Mouse (Mus musculus): ENCODE results near the gene Usp50. TPM values are rescaled to one million over a fixed set of nuclear protein-coding genes. Genes with fewer than 3 reads are reported as not detected.

Usp50 gene
- polyA plus RNA-seq, 1 experiment, result 0.11 TPM

- H3K4me3 ChIP-seq (replicated peaks), result peak overlapping the region; percentile 99
Measured at GRCm38 (mm10) chr2:126708361-126708760, 74.9 kb downstream of the Usp50 start.

DNA sequence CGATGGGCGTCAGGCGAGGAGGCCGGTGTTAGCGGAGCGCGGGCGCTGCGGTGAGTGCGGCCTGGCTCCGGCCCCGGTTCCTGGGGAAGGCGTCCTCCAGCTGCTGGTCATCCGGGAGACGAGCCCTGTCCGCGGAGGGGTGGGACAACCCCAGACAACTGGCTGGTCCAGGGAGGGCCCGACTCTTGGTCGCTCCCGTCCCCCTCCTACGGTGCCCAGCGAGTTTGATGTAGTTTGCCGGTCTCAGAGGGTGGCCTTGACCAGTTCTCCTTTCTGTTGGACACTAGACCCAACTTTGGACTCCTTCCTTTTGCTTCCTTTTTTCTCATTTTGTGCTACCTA is 75.9 kb downstream of the Usp50 start:
- H3K9me3 ChIP-seq, result peaks cover 11% of the 10 kb centered on the region
- TF ChIP-seq FLI1 (IDR thresholded peaks at IDR 0.05; ENCODE audit: low read length) (no peak), GATA1 (IDR thresholded peaks at IDR 0.05; ENCODE audit: borderline replicate concordance, low read length) (no peak)
- H3K4me3 ChIP-seq (replicated peaks), result peak overlapping the region; percentile 99
- H3K36me3 ChIP-seq (replicated peaks; ENCODE audit: low read length), result peaks cover 14% of the 10 kb centered on the region
- no peaks in the 10 kb centered on the region for H3K27me3 ChIP-seq (replicated peaks)
- peaks cover 31% of the 10 kb centered on the region for H3K4me1 ChIP-seq

More at GRCm38 (mm10) chr2:126708361-126708760, 74.9 kb downstream of the Usp50 start:
- H3K4me1 ChIP-seq, result peaks cover 32% of the 10 kb centered on the region
- TF ChIP-seq GATA1 (IDR thresholded peaks at IDR 0.05; ENCODE audit: borderline replicate concordance, low read length) (no peak), FLI1 (IDR thresholded peaks at IDR 0.05; ENCODE audit: low read length) (no peak)
- peaks cover 20% of the 10 kb centered on the region for H3K36me3 ChIP-seq (replicated peaks; ENCODE audit: low read length)
- no peaks in the 10 kb centered on the region for H3K27me3 ChIP-seq (replicated peaks)
- peaks cover 2% of the 10 kb centered on the region for H3K9me3 ChIP-seq

DNA sequence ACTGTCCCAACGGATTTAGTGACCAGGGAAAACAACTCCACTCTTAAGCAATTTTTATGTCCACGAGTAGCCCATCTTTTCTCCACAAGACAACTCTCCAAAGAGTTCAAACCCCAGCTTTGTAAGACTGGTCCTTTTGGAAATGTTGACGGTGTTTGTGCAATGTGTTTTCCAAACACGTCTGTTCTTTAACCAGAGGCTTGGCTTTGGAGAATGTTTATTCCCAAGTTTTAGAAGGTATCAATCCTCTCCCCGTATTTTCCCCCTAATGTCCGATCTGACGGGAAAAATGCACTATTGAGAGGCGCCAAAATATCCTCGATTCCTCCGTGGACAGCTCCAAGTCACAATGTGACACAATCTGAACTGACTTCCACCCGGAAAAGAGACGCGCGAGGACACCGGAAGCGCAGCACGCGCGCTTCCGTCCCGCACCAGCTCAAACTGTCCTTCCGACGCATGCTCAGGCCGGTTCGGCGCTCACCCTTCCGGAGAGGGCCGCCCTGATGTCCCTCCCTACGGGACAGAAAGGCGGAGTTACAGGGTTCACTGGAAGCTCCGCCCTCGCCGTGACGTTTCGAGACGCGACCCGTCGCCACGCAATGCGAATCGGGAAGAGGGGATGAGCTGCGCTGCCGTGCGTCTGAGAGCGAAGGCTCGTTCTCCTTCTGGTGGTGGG is 76.4 kb downstream of the Usp50 start, which contains the start of gene Usp8:
Usp8 (plus strand) TSS at position 570 of the 679 bp plus-strand sequence.
- no peaks in the 10 kb centered on the region for H3K27me3 ChIP-seq (replicated peaks)
- peaks cover 10% of the 10 kb centered on the region for H3K36me3 ChIP-seq (replicated peaks; ENCODE audit: low read length)
- peak within 1 kb of the TSS; percentile 99 for H3K4me3 ChIP-seq (replicated peaks)
- peaks cover 26% of the 10 kb centered on the region for H3K4me1 ChIP-seq
- TF ChIP-seq GATA1 (IDR thresholded peaks at IDR 0.05; ENCODE audit: borderline replicate concordance, low read length) (no peak), FLI1 (IDR thresholded peaks at IDR 0.05; ENCODE audit: low read length) (peak; percentile 81)
- peaks cover 16% of the 10 kb centered on the region for H3K9me3 ChIP-seq

DNA sequence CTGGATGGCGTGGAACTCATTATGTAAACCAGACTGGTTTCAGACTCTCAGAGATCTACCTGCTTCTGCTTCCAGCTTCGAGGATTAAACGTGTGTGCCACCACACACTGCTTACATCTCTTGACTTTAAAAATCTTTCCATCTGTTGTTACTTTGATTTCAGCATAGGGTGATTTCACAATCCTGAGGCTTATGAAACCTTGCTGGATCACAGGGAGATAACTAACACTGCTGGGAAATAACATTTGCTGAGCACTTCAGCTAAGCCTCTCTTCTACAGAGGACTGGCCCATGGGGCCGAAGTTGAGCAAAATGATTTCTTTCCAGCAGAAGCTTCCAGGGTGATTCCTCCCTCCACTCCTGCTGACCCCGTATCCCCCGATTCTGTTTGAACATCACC is 88.0 kb downstream of the Usp50 start:
- TF ChIP-seq GATA1 (IDR thresholded peaks at IDR 0.05; ENCODE audit: borderline replicate concordance, low read length) (no peak), FLI1 (IDR thresholded peaks at IDR 0.05; ENCODE audit: low read length) (no peak)
- H3K4me3 ChIP-seq (replicated peaks), result no peak overlapping the region
- H3K27me3 ChIP-seq (replicated peaks), result peaks cover 5% of the 10 kb centered on the region
- H3K9me3 ChIP-seq, result peaks cover 3% of the 10 kb centered on the region; the same call in 1 of the 2 replicates
- no peaks in the 10 kb centered on the region for H3K36me3 ChIP-seq (replicated peaks; ENCODE audit: low read length)
- peaks cover 6% of the 10 kb centered on the region for H3K4me1 ChIP-seq

GRCm38 (mm10) chr2:126691290-126691689 is 92.0 kb downstream of the Usp50 start:
- H3K27me3 ChIP-seq (replicated peaks), result peaks cover 5% of the 10 kb centered on the region
- TF ChIP-seq FLI1 (IDR thresholded peaks at IDR 0.05; ENCODE audit: low read length), result no peak
- no peak for TF ChIP-seq GATA1 (IDR thresholded peaks at IDR 0.05; ENCODE audit: borderline replicate concordance, low read length)
- H3K4me1 ChIP-seq, result peaks cover 6% of the 10 kb centered on the region
- peaks cover 8% of the 10 kb centered on the region for H3K9me3 ChIP-seq
- H3K36me3 ChIP-seq (replicated peaks; ENCODE audit: low read length), result no peaks in the 10 kb centered on the region
- H3K4me3 ChIP-seq (replicated peaks), result no peak overlapping the region

GRCm38 (mm10) chr2:126682937-126683336 is 100.3 kb downstream of the Usp50 start:
- peaks cover 22% of the 10 kb centered on the region for H3K36me3 ChIP-seq (replicated peaks; ENCODE audit: low read length)
- no peaks in the 10 kb centered on the region; the same call in 1 of the 2 replicates for H3K9me3 ChIP-seq
- H3K27me3 ChIP-seq (replicated peaks), result no peaks in the 10 kb centered on the region
- TF ChIP-seq GATA1 (IDR thresholded peaks at IDR 0.05; ENCODE audit: borderline replicate concordance, low read length) (no peak), FLI1 (IDR thresholded peaks at IDR 0.05; ENCODE audit: low read length) (no peak)
- peaks cover 41% of the 10 kb centered on the region for H3K4me1 ChIP-seq
- no peak overlapping the region for H3K4me3 ChIP-seq (replicated peaks)

- Histone ChIP-seq H3K9me3 (no peaks in the 10 kb centered on the region; the same call in 1 of the 2 replicates), H3K27me3 (replicated peaks) (no peaks in the 10 kb centered on the region), H3K36me3 (replicated peaks; ENCODE audit: low read length) (peaks cover 25% of the 10 kb centered on the region), H3K4me3 (replicated peaks) (peak overlapping the region; percentile 84), H3K4me1 (peaks cover 45% of the 10 kb centered on the region)
- TF ChIP-seq GATA1 (IDR thresholded peaks at IDR 0.05; ENCODE audit: borderline replicate concordance, low read length) (no peak), FLI1 (IDR thresholded peaks at IDR 0.05; ENCODE audit: low read length) (no peak)
Measured at GRCm38 (mm10) chr2:126682333-126682732, 100.9 kb downstream of the Usp50 start.

DNA sequence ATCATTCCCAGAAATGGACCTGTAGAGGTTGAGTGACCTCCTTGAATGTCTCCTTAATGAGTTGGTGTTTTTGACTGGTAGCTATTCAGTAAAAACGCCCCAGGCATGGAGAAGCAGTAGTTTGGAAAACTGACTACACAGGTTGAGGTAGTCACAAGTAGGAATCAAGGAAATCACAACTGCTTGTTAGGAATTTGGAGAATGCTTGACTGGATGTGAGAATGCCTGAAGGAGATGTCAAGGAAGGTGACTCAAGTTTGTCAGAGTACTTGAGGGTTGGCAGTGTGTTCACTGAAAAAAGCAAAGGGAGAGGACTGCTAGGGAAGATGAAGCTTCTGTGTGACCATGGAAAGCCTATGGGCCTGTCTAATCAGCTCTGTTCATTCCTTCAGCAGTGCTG is 105.9 kb downstream of the Usp50 start:
- peaks cover 14% of the 10 kb centered on the region for H3K36me3 ChIP-seq (replicated peaks; ENCODE audit: low read length)
- H3K4me1 ChIP-seq, result peaks cover 38% of the 10 kb centered on the region
- H3K4me3 ChIP-seq (replicated peaks), result peak overlapping the region; percentile 3
- no peak for TF ChIP-seq FLI1 (IDR thresholded peaks at IDR 0.05; ENCODE audit: low read length)
- no peak for TF ChIP-seq GATA1 (IDR thresholded peaks at IDR 0.05; ENCODE audit: borderline replicate concordance, low read length)
- no peaks in the 10 kb centered on the region for H3K9me3 ChIP-seq
- H3K27me3 ChIP-seq (replicated peaks), result no peaks in the 10 kb centered on the region

DNA sequence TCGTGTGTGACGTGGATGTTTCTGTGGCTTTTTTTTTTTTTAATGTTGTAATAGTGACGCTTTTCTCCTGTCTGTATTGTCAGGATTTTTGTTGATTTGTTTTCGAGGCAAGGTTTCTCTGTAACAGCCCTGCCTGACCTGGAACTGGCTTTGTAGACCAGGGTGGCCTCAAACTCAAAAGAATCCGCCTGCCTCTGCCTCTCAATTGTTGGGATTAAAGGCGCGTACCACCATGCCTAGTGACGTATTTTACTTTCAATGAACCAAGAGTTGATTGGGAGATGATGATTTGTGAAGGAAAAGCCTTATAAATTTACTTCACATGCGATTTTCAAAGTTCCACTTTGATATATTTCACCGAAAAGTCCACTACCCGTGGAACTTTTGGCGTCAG is 107.2 kb downstream of the Usp50 start, which contains the start of gene Gabpb1:
Gabpb1 (minus strand) TSS at position 216 of the 394 bp plus-strand sequence.
- Histone ChIP-seq H3K4me1 (peaks cover 42% of the 10 kb centered on the region), H3K36me3 (replicated peaks; ENCODE audit: low read length) (peaks cover 20% of the 10 kb centered on the region), H3K4me3 (replicated peaks) (peak within 1 kb of the TSS; percentile 96), H3K27me3 (replicated peaks) (no peaks in the 10 kb centered on the region), H3K9me3 (no peaks in the 10 kb centered on the region)
- TF ChIP-seq GATA1 (IDR thresholded peaks at IDR 0.05; ENCODE audit: borderline replicate concordance, low read length) (no peak), FLI1 (IDR thresholded peaks at IDR 0.05; ENCODE audit: low read length) (no peak)
